Mouse (Mus musculus): ENCODE results near the gene Slfn8. TPM values are rescaled to one million over a fixed set of nuclear protein-coding genes. Genes with fewer than 3 reads are reported as not detected.
A peak's percentile ranks its signal among the peaks of the same experiment; 100 is the strongest.

Slfn8 gene
- polyA plus RNA-seq, 1 experiment, result not detected

- TF ChIP-seq POLR2A (IDR thresholded peaks at IDR 0.05; ENCODE audit: insufficient read depth, low read length) (no peak), CTCF (IDR thresholded peaks at IDR 0.05; ENCODE audit: low read depth, low read length) (no peak), EP300 (IDR thresholded peaks at IDR 0.05; ENCODE audit: insufficient read depth, low read depth, low read length) (no peak)
- Histone ChIP-seq H3K9ac (ENCODE audit: low read depth, poor library complexity, severe bottlenecking) (no peak overlapping the region), H3K4me3 (ENCODE audit: low read depth, low read length) (no peak overlapping the region), H3K36me3 (ENCODE audit: control insufficient read depth, insufficient read depth, low read length, poor library complexity, severe bottlenecking) (no peaks in the 10 kb centered on the region), H3K27ac (ENCODE audit: insufficient read depth, low read length) (no peak overlapping the region), H3K27me3 (ENCODE audit: control insufficient read depth, insufficient read depth, low read length, poor library complexity, severe bottlenecking) (0 out of 2 replicates have a peak, but pooled peaks cover 1% of the 10 kb centered on the region), H3K9me3 (replicated peaks; ENCODE audit: control insufficient read depth, insufficient read depth, low read length, poor library complexity, severe bottlenecking) (no peaks in the 10 kb centered on the region), H3K4me1 (ENCODE audit: control insufficient read depth, insufficient read depth, low read length) (no peaks in the 10 kb centered on the region)
These were observed 58.9 kb downstream of the Slfn8 start for GRCm38 (mm10) chr11:82961743-82962142.

DNA sequence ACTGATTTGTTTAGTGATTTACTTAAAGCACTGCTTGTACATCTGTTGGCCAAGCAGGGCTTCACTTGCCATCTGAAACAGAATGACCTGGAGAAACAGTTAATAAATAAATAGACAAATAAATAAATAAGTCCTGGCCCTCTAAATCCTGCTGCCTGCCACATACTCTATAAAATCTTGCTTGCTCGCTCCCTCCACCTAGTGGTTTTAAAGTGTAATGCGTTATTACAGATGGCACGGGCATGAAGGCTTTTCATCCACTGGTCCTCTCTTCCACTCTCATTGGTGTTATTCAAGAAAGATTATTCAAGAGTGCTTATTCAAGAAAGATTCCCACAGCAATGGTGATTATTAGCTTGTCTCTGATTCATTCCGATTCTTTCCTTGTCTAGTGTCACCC lies 61.0 kb downstream of the Slfn8 start:
- Histone ChIP-seq H3K27me3 (ENCODE audit: control insufficient read depth, insufficient read depth, low read length, poor library complexity, severe bottlenecking) (0 out of 2 replicates have a peak, but pooled peaks cover 1% of the 10 kb centered on the region), H3K27ac (ENCODE audit: insufficient read depth, low read length) (no peak overlapping the region), H3K9ac (ENCODE audit: low read depth, poor library complexity, severe bottlenecking) (no peak overlapping the region), H3K4me1 (ENCODE audit: control insufficient read depth, insufficient read depth, low read length) (no peaks in the 10 kb centered on the region), H3K36me3 (ENCODE audit: control insufficient read depth, insufficient read depth, low read length, poor library complexity, severe bottlenecking) (no peaks in the 10 kb centered on the region), H3K4me3 (ENCODE audit: low read depth, low read length) (no peak overlapping the region), H3K9me3 (replicated peaks; ENCODE audit: control insufficient read depth, insufficient read depth, low read length, poor library complexity, severe bottlenecking) (no peaks in the 10 kb centered on the region)
- TF ChIP-seq CTCF (IDR thresholded peaks at IDR 0.05; ENCODE audit: low read depth, low read length) (peak; percentile 13), EP300 (IDR thresholded peaks at IDR 0.05; ENCODE audit: insufficient read depth, low read depth, low read length) (no peak)

DNA sequence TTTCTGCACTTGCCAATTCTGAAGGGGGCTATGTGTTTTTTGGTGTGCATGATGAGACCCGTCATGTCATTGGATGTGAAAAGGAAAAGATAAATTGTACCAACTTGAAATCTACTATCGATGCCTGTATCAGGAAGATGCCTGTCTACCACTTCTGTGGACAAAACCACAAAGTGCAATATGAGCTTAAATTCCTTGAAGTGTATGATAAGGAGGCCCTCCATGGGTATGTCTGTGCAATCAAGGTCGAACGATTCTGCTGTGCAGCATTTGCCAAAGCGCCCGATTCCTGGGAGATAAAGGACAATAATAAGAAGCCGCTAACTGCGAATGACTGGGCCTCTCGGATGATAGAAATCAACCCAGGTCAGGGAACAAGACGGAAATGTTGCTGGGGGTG lies 63.7 kb downstream of the Slfn8 start:
- no peaks in the 10 kb centered on the region for H3K36me3 ChIP-seq (ENCODE audit: control insufficient read depth, insufficient read depth, low read length, poor library complexity, severe bottlenecking)
- 0 out of 2 replicates have a peak, but pooled peaks cover 3% of the 10 kb centered on the region for H3K27me3 ChIP-seq (ENCODE audit: control insufficient read depth, insufficient read depth, low read length, poor library complexity, severe bottlenecking)
- H3K4me1 ChIP-seq (ENCODE audit: control insufficient read depth, insufficient read depth, low read length), result no peaks in the 10 kb centered on the region
- H3K27ac ChIP-seq (ENCODE audit: insufficient read depth, low read length), result no peak overlapping the region
- no peak overlapping the region for H3K4me3 ChIP-seq (ENCODE audit: low read depth, low read length)
- no peaks in the 10 kb centered on the region for H3K9me3 ChIP-seq (replicated peaks; ENCODE audit: control insufficient read depth, insufficient read depth, low read length, poor library complexity, severe bottlenecking)
- no peak overlapping the region for H3K9ac ChIP-seq (ENCODE audit: low read depth, poor library complexity, severe bottlenecking)
- TF ChIP-seq EP300 (IDR thresholded peaks at IDR 0.05; ENCODE audit: insufficient read depth, low read depth, low read length) (no peak), POLR2A (IDR thresholded peaks at IDR 0.05; ENCODE audit: insufficient read depth, low read length) (no peak), CTCF (IDR thresholded peaks at IDR 0.05; ENCODE audit: low read depth, low read length) (no peak)

GRCm38 (mm10) chr11:82954631-82955030 lies 66.0 kb downstream of the Slfn8 start:
- TF ChIP-seq CTCF (IDR thresholded peaks at IDR 0.05; ENCODE audit: low read depth, low read length) (no peak), POLR2A (IDR thresholded peaks at IDR 0.05; ENCODE audit: insufficient read depth, low read length) (no peak), EP300 (IDR thresholded peaks at IDR 0.05; ENCODE audit: insufficient read depth, low read depth, low read length) (no peak)
- peaks cover 4% of the 10 kb centered on the region; the same call in 1 of the 2 replicates for H3K27me3 ChIP-seq (ENCODE audit: control insufficient read depth, insufficient read depth, low read length, poor library complexity, severe bottlenecking)

GRCm38 (mm10) chr11:82952612-82953542 lies 67.7 kb downstream of the Slfn8 start:
- H3K9me3 ChIP-seq (replicated peaks; ENCODE audit: control insufficient read depth, insufficient read depth, low read length, poor library complexity, severe bottlenecking), result no peaks in the 10 kb centered on the region
- H3K27ac ChIP-seq (ENCODE audit: insufficient read depth, low read length), result no peak overlapping the region
- peaks cover 4% of the 10 kb centered on the region; the same call in 1 of the 2 replicates for H3K27me3 ChIP-seq (ENCODE audit: control insufficient read depth, insufficient read depth, low read length, poor library complexity, severe bottlenecking)
- no peak overlapping the region for H3K4me3 ChIP-seq (ENCODE audit: low read depth, low read length)
- no peaks in the 10 kb centered on the region for H3K36me3 ChIP-seq (ENCODE audit: control insufficient read depth, insufficient read depth, low read length, poor library complexity, severe bottlenecking)
- TF ChIP-seq CTCF (IDR thresholded peaks at IDR 0.05; ENCODE audit: low read depth, low read length), result no peak
- no peak for TF ChIP-seq POLR2A (IDR thresholded peaks at IDR 0.05; ENCODE audit: insufficient read depth, low read length)
- H3K4me1 ChIP-seq (ENCODE audit: control insufficient read depth, insufficient read depth, low read length), result peaks cover 2% of the 10 kb centered on the region
- no peak overlapping the region for H3K9ac ChIP-seq (ENCODE audit: low read depth, poor library complexity, severe bottlenecking)

More at GRCm38 (mm10) chr11:82954631-82955030, 66.0 kb downstream of the Slfn8 start:
- no peak overlapping the region for H3K27ac ChIP-seq (ENCODE audit: insufficient read depth, low read length)
- H3K36me3 ChIP-seq (ENCODE audit: control insufficient read depth, insufficient read depth, low read length, poor library complexity, severe bottlenecking), result no peaks in the 10 kb centered on the region
- no peaks in the 10 kb centered on the region for H3K9me3 ChIP-seq (replicated peaks; ENCODE audit: control insufficient read depth, insufficient read depth, low read length, poor library complexity, severe bottlenecking)
- no peak overlapping the region for H3K9ac ChIP-seq (ENCODE audit: low read depth, poor library complexity, severe bottlenecking)
- no peaks in the 10 kb centered on the region for H3K4me1 ChIP-seq (ENCODE audit: control insufficient read depth, insufficient read depth, low read length)
- no peak overlapping the region for H3K4me3 ChIP-seq (ENCODE audit: low read depth, low read length)

Other genes starting within 250 kb of the Slfn8 start
- gene Lig3, start 239.7 kb downstream of the Slfn8 start, polyA plus RNA-seq (2011; ENCODE audit: insufficient read depth, insufficient read length, low read depth, missing spikeins), result 56.3 and 64.7 TPM in 2 replicates
- gene Rffl, start 149.6 kb downstream of the Slfn8 start, polyA plus RNA-seq (2011; ENCODE audit: insufficient read depth, insufficient read length, low read depth, missing spikeins), result 27.4 and 29.9 TPM in 2 replicates
- gene Rad51d, start 130.2 kb downstream of the Slfn8 start, polyA plus RNA-seq (2011; ENCODE audit: insufficient read depth, insufficient read length, low read depth, missing spikeins), result 23.9 and 25.8 TPM in 2 replicates
- gene Fndc8, start 128.7 kb downstream of the Slfn8 start, polyA plus RNA-seq (2011; ENCODE audit: insufficient read depth, insufficient read length, low read depth, missing spikeins), result not detected in 2 replicates
- gene Nle1, start 112.4 kb downstream of the Slfn8 start, polyA plus RNA-seq (2011; ENCODE audit: insufficient read depth, insufficient read length, low read depth, missing spikeins), result 32.3 and 40.9 TPM in 2 replicates
- gene Unc45b, start 110.3 kb downstream of the Slfn8 start, polyA plus RNA-seq (2011; ENCODE audit: insufficient read depth, insufficient read length, low read depth, missing spikeins), result 3.3 and 3.5 TPM in 2 replicates
- 3.7 and 4.2 TPM in 2 replicates for gene Slfn5, start 69.5 kb downstream of the Slfn8 start, polyA plus RNA-seq (2011; ENCODE audit: insufficient read depth, insufficient read length, low read depth, missing spikeins)
- gene Slfn9, start 29.0 kb downstream of the Slfn8 start, polyA plus RNA-seq (2011; ENCODE audit: insufficient read depth, insufficient read length, low read depth, missing spikeins), result 4.0 and 5.4 TPM in 2 replicates
- gene Slfn2, start 44.3 kb upstream of the Slfn8 start, polyA plus RNA-seq (2011; ENCODE audit: insufficient read depth, insufficient read length, low read depth, missing spikeins), result 0.62 TPM in 1 of 2 replicates, not detected in the other
- not detected in 2 replicates for gene Slfn1, start 96.0 kb upstream of the Slfn8 start, polyA plus RNA-seq (2011; ENCODE audit: insufficient read depth, insufficient read length, low read depth, missing spikeins)
- not detected in 2 replicates for gene Slfn4, start 154.4 kb upstream of the Slfn8 start, polyA plus RNA-seq (2011; ENCODE audit: insufficient read depth, insufficient read length, low read depth, missing spikeins)
- gene Slfn3, start 170.5 kb upstream of the Slfn8 start, polyA plus RNA-seq (2011; ENCODE audit: insufficient read depth, insufficient read length, low read depth, missing spikeins), result 0.41 and 1.2 TPM in 2 replicates